Mouse (Mus musculus): Measurements from ENCODE around the gene Gtf3c1. TPM values are rescaled to one million over a fixed set of nuclear protein-coding genes. Genes with fewer than 3 reads are reported as not detected.

Gtf3c1 gene
- total RNA-seq, 2 experiments from 2014 or later = 21.8 to 33.6 TPM

DNA sequence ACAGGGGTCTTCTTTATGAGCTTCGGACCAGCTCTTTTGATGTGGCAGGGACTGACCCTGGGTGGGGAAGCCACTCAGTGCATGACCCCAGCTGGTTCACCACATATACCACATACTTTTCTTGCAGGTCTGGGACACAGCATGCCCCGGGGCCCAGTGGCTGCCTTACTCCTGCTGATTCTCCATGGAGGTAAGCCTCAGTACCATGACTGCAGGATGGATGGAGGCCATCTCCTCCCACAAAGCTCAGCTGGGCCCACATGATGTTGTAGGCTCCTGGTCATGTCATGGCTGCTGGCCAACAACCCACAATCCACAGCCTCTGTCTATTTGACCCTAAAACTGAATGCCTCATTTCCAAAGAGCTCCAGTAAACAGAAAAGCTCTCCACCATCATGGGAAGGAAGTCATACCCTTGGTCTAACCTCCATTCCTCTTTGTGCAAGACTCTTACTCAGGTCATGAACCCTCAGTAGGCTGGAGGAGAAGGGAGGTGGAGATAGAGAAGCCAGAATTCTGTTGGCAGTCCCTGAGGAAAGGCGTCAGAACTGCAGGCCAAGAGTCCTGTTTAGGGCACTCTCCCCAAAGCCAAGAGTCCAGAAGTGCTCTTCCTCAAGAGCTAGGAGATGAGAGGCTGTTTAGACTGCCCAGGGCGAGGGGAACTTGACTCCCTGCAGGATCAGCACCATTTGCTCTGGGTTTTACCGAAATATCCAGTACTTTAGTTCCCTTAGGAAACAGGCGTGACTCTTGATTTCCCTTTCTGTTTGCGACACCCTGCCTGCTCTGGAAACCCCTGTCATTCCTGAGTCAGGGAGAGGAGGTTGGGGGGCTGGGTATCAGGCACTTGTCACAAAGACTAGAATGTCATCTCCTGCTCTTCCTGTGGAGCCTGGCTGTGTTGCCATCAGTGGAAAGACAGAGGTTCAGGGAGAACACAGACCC lies 84.6 kb downstream of the Gtf3c1 start:
- ATAC-seq (replicated peaks; ENCODE audit: poor library complexity) = no peak

DNA sequence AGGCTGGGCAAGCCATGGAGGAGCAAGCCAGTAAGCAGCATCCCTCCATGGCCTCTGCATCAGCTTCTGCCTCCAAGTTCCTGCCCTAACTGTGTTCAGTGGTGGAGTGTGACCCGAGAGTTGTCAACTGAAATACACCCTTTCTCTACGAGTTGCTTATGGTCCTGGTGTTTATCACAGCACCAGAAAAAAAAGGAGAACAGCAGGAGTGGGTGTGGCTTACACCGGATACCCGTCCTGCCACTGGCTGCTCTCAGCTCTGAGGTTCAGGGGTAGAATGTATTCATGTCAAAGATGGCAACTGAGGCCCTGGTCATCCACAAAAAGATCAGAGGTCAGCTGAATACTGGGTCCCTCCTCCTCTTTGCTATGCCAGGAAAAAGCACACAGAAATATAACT lies 87.5 kb downstream of the Gtf3c1 start:
- peak; percentile 69 for ATAC-seq (replicated peaks; ENCODE audit: poor library complexity)

DNA sequence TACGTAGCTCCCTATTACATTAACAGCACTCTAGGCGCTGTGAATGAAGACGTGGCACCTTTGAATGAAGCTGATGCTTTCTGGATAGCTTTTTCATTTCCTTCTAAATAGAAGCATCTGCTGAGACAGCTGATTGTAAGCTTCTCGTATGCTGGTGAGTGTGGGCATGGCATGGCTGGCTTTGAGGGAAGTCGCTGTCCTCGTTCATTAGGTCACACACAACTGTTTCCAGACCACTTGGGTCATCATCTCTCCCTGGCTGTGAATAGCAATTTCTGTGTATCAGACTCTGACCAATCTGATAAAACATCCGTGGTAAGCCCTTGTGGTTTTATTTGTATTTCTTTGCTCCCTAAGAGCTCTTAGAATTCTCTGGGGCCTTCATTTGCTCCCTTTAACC lies 89.6 kb downstream of the Gtf3c1 start:
- ATAC-seq (replicated peaks; ENCODE audit: poor library complexity) = peak; percentile 24; the same call in 1 of the 2 replicates

GRCm38 (mm10) chr7:125615453-125615852 lies 92.1 kb downstream of the Gtf3c1 start:
- no peak for ATAC-seq (replicated peaks; ENCODE audit: poor library complexity)

GRCm38 (mm10) chr7:125613579-125613978 lies 94.0 kb downstream of the Gtf3c1 start:
- ATAC-seq (replicated peaks; ENCODE audit: poor library complexity) = peak; percentile 90

- ATAC-seq (replicated peaks; ENCODE audit: poor library complexity) = no peak
These were observed 99.3 kb downstream of the Gtf3c1 start for GRCm38 (mm10) chr7:125608183-125608688.

GRCm38 (mm10) chr7:125607384-125608182 lies 100.0 kb downstream of the Gtf3c1 start:
- ATAC-seq (replicated peaks; ENCODE audit: poor library complexity) = peak; percentile 43

- no peak for ATAC-seq (replicated peaks; ENCODE audit: poor library complexity)
These were observed 101.1 kb downstream of the Gtf3c1 start for GRCm38 (mm10) chr7:125606265-125607164.

DNA sequence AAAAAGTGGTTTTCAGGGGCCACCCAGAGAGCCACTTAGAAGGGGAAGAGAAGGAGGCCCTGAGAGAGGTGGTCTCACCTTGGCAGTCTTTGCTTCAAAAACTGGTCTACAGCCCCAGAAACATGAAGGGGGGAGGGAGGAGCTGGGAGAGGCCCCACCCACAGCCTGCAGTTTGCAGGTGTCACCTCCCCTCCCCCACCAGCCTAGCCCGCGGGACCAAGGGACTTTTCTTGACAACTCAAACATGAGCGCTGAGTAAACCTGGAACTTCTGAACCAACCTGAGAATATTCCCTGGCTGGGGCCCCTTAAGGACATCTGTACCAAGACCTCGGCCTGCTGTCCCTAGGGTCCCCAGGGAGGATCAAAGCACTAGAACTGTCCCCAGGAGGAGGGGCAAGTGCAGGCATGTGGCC lies 101.8 kb downstream of the Gtf3c1 start:
- ATAC-seq (replicated peaks; ENCODE audit: poor library complexity) = no peak

DNA sequence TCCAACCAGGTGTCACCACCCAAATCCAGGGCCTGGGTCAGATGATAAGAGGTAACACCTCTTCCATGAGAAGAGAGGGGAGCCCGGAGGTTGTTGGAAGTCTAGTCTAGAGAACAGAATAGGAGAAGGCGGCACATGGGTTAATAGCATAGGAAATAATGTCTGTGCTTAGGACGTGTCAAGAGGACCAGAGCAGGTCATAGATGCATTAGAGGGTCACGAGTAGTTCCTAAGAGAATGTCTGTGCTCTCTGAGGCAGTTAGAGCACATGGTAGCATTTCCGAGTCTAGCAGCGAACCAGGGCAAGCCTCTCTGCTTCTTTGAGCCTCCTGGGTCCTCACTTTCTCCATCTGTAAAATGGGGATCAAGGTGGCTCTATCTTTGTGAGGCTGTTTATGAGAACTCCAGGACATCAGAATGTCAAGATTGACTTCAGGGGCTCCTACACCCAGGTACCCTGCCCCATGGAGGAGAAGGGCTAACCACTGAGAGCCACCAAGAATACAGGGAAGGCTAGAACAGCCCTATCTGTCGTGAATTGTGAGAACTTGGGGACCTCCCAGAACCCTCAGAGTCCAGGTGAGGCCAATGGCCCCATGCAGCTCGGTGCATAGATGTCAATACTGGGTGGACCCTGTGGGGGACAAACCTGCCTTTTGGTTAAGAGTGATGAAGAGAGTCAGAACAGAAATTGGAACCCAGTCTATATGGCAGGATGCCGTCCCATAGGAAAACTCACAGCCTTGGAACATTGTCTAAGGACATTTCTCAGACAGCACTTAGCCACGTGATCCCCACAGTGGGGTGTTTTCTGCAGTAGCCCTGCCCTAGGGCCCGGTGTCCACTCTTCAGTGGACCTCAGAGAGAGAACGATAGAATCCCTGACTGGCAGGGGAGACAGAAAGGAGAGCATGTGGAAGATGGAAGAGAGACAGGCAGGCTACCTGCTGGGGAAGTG lies 102.9 kb downstream of the Gtf3c1 start:
- ATAC-seq (replicated peaks; ENCODE audit: poor library complexity) = no peak

- ATAC-seq (replicated peaks; ENCODE audit: poor library complexity) = peak; percentile 62
These were observed 104.4 kb downstream of the Gtf3c1 start, which contains the start of gene Il21r for GRCm38 (mm10) chr7:125603185-125603631. Gene Il21r (plus strand): TSS chr7:125603429.

DNA sequence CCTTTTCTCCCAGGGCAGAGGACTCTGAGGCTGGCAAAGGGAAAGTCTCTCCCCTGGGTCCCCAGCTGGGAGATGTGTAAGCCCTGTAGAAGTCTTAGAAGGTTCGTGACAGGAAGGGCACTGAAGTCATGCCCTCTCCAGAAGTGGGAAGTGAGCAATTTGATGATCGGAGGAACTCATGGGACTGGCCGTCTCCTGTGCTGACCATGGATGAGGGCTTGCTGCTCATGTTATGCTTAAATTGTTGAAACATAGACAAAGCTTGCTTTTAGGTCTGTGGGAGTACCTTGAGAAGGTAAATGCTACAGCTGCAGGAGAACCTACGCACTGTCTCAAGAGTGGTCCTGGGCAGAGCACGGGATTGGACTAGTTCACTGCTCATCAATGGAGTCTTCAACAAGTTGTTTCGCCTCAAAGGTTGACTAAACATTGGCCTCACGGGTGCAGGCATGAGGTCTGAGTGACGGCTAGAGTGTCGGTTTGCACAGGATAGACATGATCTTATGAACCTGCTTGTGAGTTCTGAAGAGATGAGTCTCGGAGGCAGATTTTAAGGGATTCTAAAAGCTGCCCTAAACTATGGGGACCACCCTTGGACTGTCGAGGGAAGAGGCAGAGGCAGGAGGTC lies 105.6 kb downstream of the Gtf3c1 start:
- peak; percentile 40 for ATAC-seq (replicated peaks; ENCODE audit: poor library complexity)

DNA sequence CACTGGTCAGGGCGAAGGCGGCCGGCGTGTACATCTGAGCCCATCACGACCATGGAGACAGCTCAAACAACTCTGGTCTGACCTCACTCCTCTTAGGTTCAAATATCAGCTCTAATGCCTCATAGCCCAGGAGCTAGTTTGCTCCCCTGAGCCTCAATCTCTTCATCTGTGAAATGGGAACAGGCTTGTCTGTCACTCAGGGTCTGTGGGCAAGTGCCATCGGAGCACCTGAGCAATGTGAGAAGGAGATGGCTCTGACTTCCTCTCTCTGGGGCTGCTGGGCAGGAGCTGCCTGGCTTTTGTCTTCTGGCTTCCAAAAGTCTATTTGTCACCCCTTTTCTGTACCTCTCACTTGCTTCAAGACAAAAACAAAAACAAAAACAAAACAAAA lies 106.3 kb downstream of the Gtf3c1 start:
- ATAC-seq (replicated peaks; ENCODE audit: poor library complexity) = no peak

DNA sequence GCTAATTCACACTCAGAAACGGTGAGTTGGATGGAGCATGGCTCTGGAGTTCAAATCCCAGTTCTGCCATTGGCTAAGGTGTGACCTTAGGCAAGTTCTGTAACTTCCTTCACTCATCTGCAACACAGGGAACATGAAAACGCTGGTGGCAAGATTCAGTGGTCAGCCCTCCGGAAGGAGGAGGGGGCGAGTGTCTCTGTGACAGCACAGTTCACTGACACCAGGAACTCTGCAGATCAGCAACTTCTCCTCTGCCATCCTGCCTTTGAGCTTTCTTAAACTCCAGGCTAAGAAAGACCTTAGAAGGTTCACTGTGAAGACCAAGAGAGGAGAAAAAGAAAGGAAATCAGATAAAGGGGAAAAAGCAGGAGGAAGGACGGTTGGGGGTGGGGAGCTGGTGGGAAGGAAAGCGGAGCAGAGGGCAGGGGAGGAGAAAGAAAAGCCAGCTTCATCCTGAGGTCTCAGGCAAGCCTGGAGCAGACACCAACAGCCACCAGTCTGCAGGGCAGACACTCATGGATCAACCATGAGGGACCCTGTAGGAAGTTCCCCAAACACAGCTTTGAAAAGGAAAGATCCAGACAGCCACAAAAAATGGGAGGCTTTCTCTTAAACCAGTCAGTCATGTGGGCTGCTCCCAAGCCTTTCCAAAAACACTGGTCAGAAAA lies 106.8 kb downstream of the Gtf3c1 start:
- ATAC-seq (replicated peaks; ENCODE audit: poor library complexity) = peak; percentile 38

GRCm38 (mm10) chr7:125600136-125600535 lies 107.4 kb downstream of the Gtf3c1 start:
- no peak for ATAC-seq (replicated peaks; ENCODE audit: poor library complexity)

DNA sequence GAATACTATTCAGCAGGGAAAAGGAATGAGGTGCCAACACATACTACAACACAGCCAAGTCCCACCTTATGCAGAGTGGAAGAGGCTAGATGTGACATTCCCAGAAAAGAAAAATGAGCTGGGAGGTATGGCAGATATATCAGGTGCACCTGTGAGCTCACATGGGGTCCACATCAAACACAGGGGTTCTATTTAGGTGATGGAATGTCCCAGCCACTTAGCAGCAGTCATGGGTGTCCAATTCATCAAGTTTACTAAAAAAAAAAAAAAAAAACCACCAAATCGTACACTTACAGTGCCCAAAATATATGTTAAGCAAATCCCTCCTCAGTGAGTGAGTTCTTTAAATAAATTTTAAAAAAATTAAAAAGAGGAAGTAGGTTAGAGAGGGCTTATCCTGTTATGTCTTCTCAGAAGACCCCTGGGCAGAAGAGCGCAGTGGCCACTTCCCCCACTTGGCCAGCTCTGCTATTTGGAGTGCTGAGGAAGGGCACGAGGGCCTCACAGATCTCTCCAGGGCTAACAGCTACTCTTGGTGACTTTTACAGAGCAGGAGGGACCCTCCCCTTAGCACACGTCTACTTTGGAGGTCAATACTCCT lies 108.1 kb downstream of the Gtf3c1 start:
- peak; percentile 25 for ATAC-seq (replicated peaks; ENCODE audit: poor library complexity)

DNA sequence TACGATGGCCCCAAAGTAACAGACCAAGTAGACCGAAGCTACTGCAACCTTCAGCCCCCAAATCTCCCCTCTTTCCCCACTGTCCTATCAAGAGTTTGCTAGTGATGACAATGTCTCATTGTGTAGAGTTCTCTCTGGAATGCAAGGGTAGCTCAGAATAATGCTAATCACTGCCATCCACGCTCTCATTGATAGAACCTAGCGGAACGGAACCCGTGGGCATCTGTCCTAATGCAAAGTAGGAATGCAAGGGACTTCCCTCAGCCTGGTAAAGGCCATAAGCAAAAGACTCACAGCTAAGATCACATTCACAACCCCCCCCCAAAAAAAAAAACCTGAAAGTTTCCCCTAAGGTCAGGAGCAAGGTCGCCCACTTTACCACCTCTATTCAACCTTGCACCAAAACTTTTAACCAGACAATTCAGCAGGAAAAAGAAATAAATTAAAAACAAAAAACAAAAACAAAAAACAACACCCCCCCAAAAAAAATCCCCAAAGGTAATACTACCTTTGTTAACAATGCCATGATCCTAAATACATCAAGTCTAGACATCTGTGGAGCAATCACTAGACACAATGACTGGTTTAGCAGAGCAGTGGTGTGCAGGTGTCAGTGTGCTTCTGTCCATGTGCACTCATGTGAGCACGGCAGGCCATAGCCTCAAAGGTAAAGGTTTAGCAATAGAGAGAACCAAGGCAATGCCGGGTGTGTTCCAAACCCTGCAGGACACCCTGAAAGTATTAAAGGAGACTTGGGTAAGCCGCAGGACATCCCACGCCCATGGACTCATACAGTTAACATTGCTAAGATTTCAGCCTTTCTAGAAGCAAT lies 109.8 kb downstream of the Gtf3c1 start:
- ATAC-seq (replicated peaks; ENCODE audit: poor library complexity) = no peak

Measured in megakaryocyte progenitor cell, adult 5-6 weeks (primary cell).